Mouse (Mus musculus) embryonic facial prominence, embryonic 13.5 days (tissue): Measurements from ENCODE around the gene Nav2. TPM values are rescaled to one million over a fixed set of nuclear protein-coding genes. Genes with fewer than 3 reads are reported as not detected.

Experiments
- ATAC-seq: fragments of 200-750 bp; cut with Nextera tagmentation; 2 replicates; pipeline ENCODE4 v1.8.0; 2017; ENCODE audit warnings: low read depth; ENCODE audit not compliant: insufficient number of reproducible peaks, insufficient read depth, low FRiP score, low TSS enrichment
- H3K27ac ChIP-seq: fragments of 300-500 bp; sonication (generic); 2 replicates; pipeline ENCODE4 v1.5.1; 2015; ENCODE audit warnings: moderate library complexity, mild to moderate bottlenecking, inconsistent platforms
- H3K27me3 ChIP-seq: fragments of 300-500 bp; sonication (generic); 2 replicates; pipeline ENCODE4 v1.6.1; 2015; ENCODE audit warnings: mild to moderate bottlenecking, inconsistent platforms
- H3K36me3 ChIP-seq: fragments of 300-500 bp; sonication (generic); 2 replicates; pipeline ENCODE4 v1.6.1; 2015; ENCODE audit warnings: mild to moderate bottlenecking, inconsistent platforms
- H3K4me1 ChIP-seq: fragments of 300-500 bp; sonication (generic); 2 replicates; pipeline ENCODE4 v1.6.1; 2015; ENCODE audit warnings: inconsistent platforms
- H3K4me2 ChIP-seq: fragments of 300-500 bp; sonication (generic); 2 replicates; pipeline ENCODE4 v1.6.1; 2015; ENCODE audit warnings: moderate library complexity, mild to moderate bottlenecking, inconsistent platforms
- H3K4me3 ChIP-seq: fragments of 300-500 bp; sonication (generic); 2 replicates; pipeline ENCODE4 v1.5.1; 2015; ENCODE audit warnings: mild to moderate bottlenecking, inconsistent platforms
- H3K9ac ChIP-seq: fragments of 300-500 bp; sonication (generic); 2 replicates; pipeline ENCODE4 v1.6.1; 2015; ENCODE audit warnings: mild to moderate bottlenecking, inconsistent platforms
- H3K9me3 ChIP-seq: fragments of 300-500 bp; sonication (generic); 2 replicates; pipeline ENCODE4 v1.6.1; 2016; ENCODE audit warnings: inconsistent platforms
- WGBS: fragments of 180-500 bp; shearing (Covaris S2); methylation state at CpG from one replicate; pipeline ENCODE4 v1.1.7; 2015; ENCODE audit warnings: mixed read lengths; 5-methylcytosine and 5-hydroxymethylcytosine counted together
- polyA plus RNA-seq: library from polyadenylated mRNA; unstranded; fragments of >200 nt; fragmentation: Nextera tagmentation; extraction: Ambion mirVana; gene quantifications from 2 replicates; pipeline ENCODE4 v1.2.1, GENCODE M21; 2015

Gene Nav2
- polyA plus RNA-seq, 1 experiment from 2014 or later: 22.1 TPM

- 41% methylated on average over 6 of the region's 6 CpGs for WGBS
- no peaks in the 10 kb centered on the region for H3K4me1 ChIP-seq
- no peak for ATAC-seq
Measured at GRCm38 (mm10) chr7:49199366-49199765, 290.9 kb downstream of the Nav2 start.

GRCm38 (mm10) chr7:49200270-49200669 is 291.8 kb downstream of the Nav2 start:
- ATAC-seq: no peak
- no peak overlapping the region for H3K9ac ChIP-seq
- H3K4me2 ChIP-seq: no peak overlapping the region
- no peaks in the 10 kb centered on the region; the same call in 1 of the 2 replicates for H3K27me3 ChIP-seq
- WGBS: 88% methylated on average over 6 of the region's 6 CpGs
- H3K27ac ChIP-seq: no peak overlapping the region
- no peaks in the 10 kb centered on the region for H3K4me1 ChIP-seq
- H3K4me3 ChIP-seq: no peak overlapping the region
- no peaks in the 10 kb centered on the region for H3K36me3 ChIP-seq
- H3K9me3 ChIP-seq: no peaks in the 10 kb centered on the region

More at GRCm38 (mm10) chr7:49199366-49199765, 290.9 kb downstream of the Nav2 start:
- Histone ChIP-seq H3K4me3 (no peak overlapping the region), H3K27ac (no peak overlapping the region), H3K27me3 (no peaks in the 10 kb centered on the region), H3K4me2 (no peak overlapping the region), H3K9me3 (no peaks in the 10 kb centered on the region), H3K9ac (no peak overlapping the region), H3K36me3 (no peaks in the 10 kb centered on the region)

DNA sequence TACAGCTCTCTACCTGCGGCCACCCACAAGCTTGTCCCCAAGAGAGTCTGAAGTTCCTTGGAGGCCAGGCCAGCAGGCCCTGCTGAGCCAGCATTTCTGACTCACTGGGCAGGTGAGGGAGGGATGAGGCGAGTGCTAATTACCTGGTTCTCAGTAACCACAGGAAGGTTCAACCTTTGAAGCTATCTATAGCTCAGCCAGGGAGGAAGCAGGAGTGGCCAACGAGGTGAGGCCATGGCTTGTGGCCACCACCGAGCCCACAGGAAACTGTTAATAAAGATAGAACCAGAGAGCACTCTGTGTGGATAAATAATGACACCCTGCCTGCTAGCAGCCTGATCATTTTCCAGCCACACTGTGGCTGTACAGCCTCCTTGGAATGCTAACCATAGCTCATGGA is 294.5 kb downstream of the Nav2 start:
- ATAC-seq: no peak
- 60% methylated on average over 4 of the region's 4 CpGs for WGBS
- Histone ChIP-seq H3K4me3 (no peak overlapping the region), H3K4me1 (no peaks in the 10 kb centered on the region), H3K9ac (no peak overlapping the region), H3K27ac (no peak overlapping the region), H3K9me3 (no peaks in the 10 kb centered on the region), H3K36me3 (no peaks in the 10 kb centered on the region), H3K27me3 (no peaks in the 10 kb centered on the region; the same call in 1 of the 2 replicates), H3K4me2 (no peak overlapping the region)

GRCm38 (mm10) chr7:49204856-49205255 is 296.3 kb downstream of the Nav2 start:
- H3K36me3 ChIP-seq: no peaks in the 10 kb centered on the region
- H3K9me3 ChIP-seq: no peaks in the 10 kb centered on the region
- no peak overlapping the region for H3K4me2 ChIP-seq
- H3K27ac ChIP-seq: no peak overlapping the region
- no peak for ATAC-seq
- H3K9ac ChIP-seq: no peak overlapping the region
- H3K4me3 ChIP-seq: no peak overlapping the region
- WGBS: 84% methylated on average over 3 of the region's 3 CpGs
- H3K4me1 ChIP-seq: no peaks in the 10 kb centered on the region
- no peaks in the 10 kb centered on the region; the same call in 1 of the 2 replicates for H3K27me3 ChIP-seq

GRCm38 (mm10) chr7:49205551-49205950 is 297.0 kb downstream of the Nav2 start:
- no peak overlapping the region for H3K27ac ChIP-seq
- H3K4me3 ChIP-seq: no peak overlapping the region
- H3K36me3 ChIP-seq: no peaks in the 10 kb centered on the region
- no peak overlapping the region for H3K4me2 ChIP-seq
- H3K27me3 ChIP-seq: no peaks in the 10 kb centered on the region; the same call in 1 of the 2 replicates
- ATAC-seq: no peak
- H3K4me1 ChIP-seq: no peaks in the 10 kb centered on the region
- H3K9ac ChIP-seq: no peak overlapping the region
- H3K9me3 ChIP-seq: no peaks in the 10 kb centered on the region
- 86% methylated on average over 1 of the region's 1 CpGs for WGBS

- Histone ChIP-seq H3K27me3 (no peaks in the 10 kb centered on the region; the same call in 1 of the 2 replicates), H3K36me3 (no peaks in the 10 kb centered on the region), H3K9ac (no peak overlapping the region), H3K4me1 (no peaks in the 10 kb centered on the region), H3K9me3 (no peaks in the 10 kb centered on the region), H3K4me3 (no peak overlapping the region), H3K4me2 (no peak overlapping the region), H3K27ac (no peak overlapping the region)
- no peak for ATAC-seq
- 66% methylated on average over 5 of the region's 5 CpGs for WGBS
Measured at GRCm38 (mm10) chr7:49206775-49207676, 298.5 kb downstream of the Nav2 start.

- Histone ChIP-seq H3K4me2 (no peak overlapping the region), H3K4me1 (no peaks in the 10 kb centered on the region), H3K36me3 (no peaks in the 10 kb centered on the region), H3K27me3 (no peaks in the 10 kb centered on the region; the same call in 1 of the 2 replicates), H3K4me3 (no peak overlapping the region), H3K9me3 (no peaks in the 10 kb centered on the region), H3K9ac (no peak overlapping the region), H3K27ac (no peak overlapping the region)
- 68% methylated on average over 7 of the region's 7 CpGs for WGBS
- ATAC-seq: no peak
Measured at GRCm38 (mm10) chr7:49209526-49209925, 301.0 kb downstream of the Nav2 start.

GRCm38 (mm10) chr7:49210721-49211120 is 302.2 kb downstream of the Nav2 start:
- Histone ChIP-seq H3K27me3 (no peaks in the 10 kb centered on the region), H3K9ac (no peak overlapping the region), H3K4me1 (no peaks in the 10 kb centered on the region), H3K4me2 (no peak overlapping the region), H3K4me3 (no peak overlapping the region), H3K9me3 (no peaks in the 10 kb centered on the region), H3K36me3 (no peaks in the 10 kb centered on the region), H3K27ac (no peak overlapping the region)
- WGBS: 88% methylated on average over 8 of the region's 8 CpGs
- ATAC-seq: no peak

DNA sequence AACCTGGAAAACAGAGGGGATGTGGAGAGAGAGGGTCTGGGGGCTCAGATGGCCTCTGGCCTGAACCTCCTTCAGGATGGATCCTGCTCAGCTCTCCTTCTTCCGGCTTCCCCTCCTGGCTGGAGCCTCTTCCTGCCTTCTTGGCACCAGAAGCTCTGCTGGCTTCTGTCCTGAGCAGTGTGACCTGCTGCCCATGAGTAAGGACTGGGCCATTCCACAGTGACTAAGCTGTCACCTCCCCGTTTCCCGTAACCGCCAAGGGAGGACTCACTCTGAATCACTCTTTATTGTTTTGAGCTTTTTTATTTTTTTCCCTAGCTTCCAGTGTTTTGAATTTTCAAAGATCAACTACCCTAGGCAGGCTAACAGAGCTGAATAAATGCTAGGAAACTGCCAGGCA is 304.5 kb downstream of the Nav2 start:
- Histone ChIP-seq H3K9ac (no peak overlapping the region), H3K9me3 (no peaks in the 10 kb centered on the region), H3K36me3 (no peaks in the 10 kb centered on the region), H3K27ac (no peak overlapping the region), H3K27me3 (no peaks in the 10 kb centered on the region), H3K4me3 (no peak overlapping the region), H3K4me2 (no peak overlapping the region), H3K4me1 (0 out of 2 replicates have a peak, but pooled peaks cover 8% of the 10 kb centered on the region)
- WGBS: 81% methylated on average over 4 of the region's 4 CpGs
- no peak for ATAC-seq

GRCm38 (mm10) chr7:49217786-49218185 is 309.3 kb downstream of the Nav2 start:
- ATAC-seq: no peak
- Histone ChIP-seq H3K27ac (no peak overlapping the region), H3K4me1 (0 out of 2 replicates have a peak, but pooled peaks cover 18% of the 10 kb centered on the region), H3K4me2 (no peak overlapping the region), H3K9ac (no peak overlapping the region), H3K4me3 (no peak overlapping the region), H3K9me3 (no peaks in the 10 kb centered on the region), H3K36me3 (no peaks in the 10 kb centered on the region), H3K27me3 (no peaks in the 10 kb centered on the region)
- 32% methylated on average over 6 of the region's 6 CpGs for WGBS

DNA sequence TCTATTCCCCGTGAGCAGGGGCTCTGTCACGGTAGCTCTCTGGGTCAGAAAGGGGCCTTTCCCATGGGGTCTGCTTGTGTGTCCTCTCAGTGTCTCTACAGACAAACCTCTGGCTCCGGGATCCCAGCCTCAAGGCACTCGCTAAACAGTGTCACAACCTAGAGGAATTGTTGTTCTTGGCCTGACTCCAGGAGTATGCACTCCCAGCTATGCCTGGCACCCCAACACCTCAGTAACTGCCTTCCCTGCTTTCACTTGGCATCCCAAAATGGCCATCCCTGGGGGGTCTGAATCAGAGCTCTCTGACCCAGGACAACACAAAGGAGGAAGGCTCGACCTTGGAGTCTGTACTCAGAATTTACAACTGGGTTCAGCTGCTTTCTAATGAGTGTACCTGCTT is 317.2 kb downstream of the Nav2 start:
- Histone ChIP-seq H3K36me3 (no peaks in the 10 kb centered on the region), H3K27ac (no peak overlapping the region), H3K4me3 (no peak overlapping the region), H3K4me2 (no peak overlapping the region), H3K4me1 (no peaks in the 10 kb centered on the region), H3K27me3 (no peaks in the 10 kb centered on the region), H3K9me3 (no peaks in the 10 kb centered on the region), H3K9ac (no peak overlapping the region)
- no peak for ATAC-seq
- 72% methylated on average over 5 of the region's 5 CpGs for WGBS

DNA sequence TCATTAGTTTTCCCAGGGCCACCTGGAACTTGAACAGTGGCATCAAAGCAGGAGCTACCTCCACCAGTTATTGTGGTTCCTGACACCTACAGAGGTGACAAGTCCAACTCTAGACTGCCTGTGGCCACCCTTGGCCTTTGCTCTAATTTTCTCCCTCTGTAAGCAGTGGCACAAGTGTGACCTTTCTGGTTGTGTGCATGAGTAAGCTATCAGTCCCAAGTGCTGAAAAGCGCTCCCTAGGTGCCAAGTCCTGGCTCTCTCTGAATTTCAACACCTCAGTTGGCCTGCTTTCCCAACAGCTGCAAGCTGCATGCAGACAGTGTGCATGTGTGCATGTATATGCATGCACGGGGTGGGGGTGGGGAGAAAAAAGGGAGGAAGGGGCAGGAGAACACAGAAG is 324.5 kb downstream of the Nav2 start:
- Histone ChIP-seq H3K4me2 (no peak overlapping the region), H3K36me3 (no peaks in the 10 kb centered on the region), H3K9ac (no peak overlapping the region), H3K27me3 (no peaks in the 10 kb centered on the region), H3K4me3 (no peak overlapping the region), H3K4me1 (peaks cover 12% of the 10 kb centered on the region; the same call in 1 of the 2 replicates), H3K27ac (no peak overlapping the region), H3K9me3 (no peaks in the 10 kb centered on the region)
- no peak for ATAC-seq
- 79% methylated on average over 2 of the region's 2 CpGs for WGBS
